Mouse (Mus musculus) embryonic facial prominence, embryonic 14.5 days (tissue): Measurements from ENCODE around the gene Iqschfp. TPM values are rescaled to one million over a fixed set of nuclear protein-coding genes. Genes with fewer than 3 reads are reported as not detected.

Experiments
- ATAC-seq: fragments of 200-750 bp; cut with Nextera tagmentation; 2 replicates; pipeline ENCODE4 v1.8.0; 2017; ENCODE audit warnings: low read depth, moderate number of reproducible peaks, moderate TSS enrichment
- DNase-seq: peaks from one replicate; pipeline ENCODE4 v3.0.0-alpha.2; 2015; ENCODE audit warnings: low spot score
- H3K27ac ChIP-seq: fragments of 300-500 bp; sonication (generic); replicated peaks from 2 replicates; pipeline ENCODE4 v1.5.1; 2014; ENCODE audit warnings: low read depth, mild to moderate bottlenecking, low read length, moderate library complexity
- H3K27me3 ChIP-seq: fragments of 300-500 bp; sonication (generic); replicated peaks from 2 replicates; pipeline ENCODE4 v1.6.1; 2014; ENCODE audit warnings: low read length; ENCODE audit not compliant: control insufficient read depth, insufficient read depth
- H3K36me3 ChIP-seq: fragments of 300-500 bp; sonication (generic); 2 replicates; pipeline ENCODE4 v1.6.1; 2014; ENCODE audit warnings: low read length, mixed read lengths; ENCODE audit not compliant: control insufficient read depth, insufficient read depth
- H3K4me1 ChIP-seq: fragments of 300-500 bp; sonication (generic); 2 replicates; pipeline ENCODE4 v1.6.1; 2014; ENCODE audit warnings: antibody characterized with exemption, low read length; ENCODE audit not compliant: control insufficient read depth, insufficient read depth
- H3K4me2 ChIP-seq: fragments of 300-500 bp; sonication (generic); 2 replicates; pipeline ENCODE4 v1.6.1; 2014; ENCODE audit warnings: low read depth, mild to moderate bottlenecking, low read length, moderate library complexity, mixed read lengths
- H3K4me3 ChIP-seq: fragments of 300-500 bp; sonication (generic); 2 replicates; pipeline ENCODE4 v1.5.1; 2014; ENCODE audit warnings: low read depth, mild to moderate bottlenecking, low read length
- H3K9ac ChIP-seq: fragments of 300-500 bp; sonication (generic); 2 replicates; pipeline ENCODE4 v1.6.1; 2014; ENCODE audit warnings: low read depth, mild to moderate bottlenecking, low read length, moderate library complexity, mixed read lengths
- H3K9me3 ChIP-seq: fragments of 300-500 bp; sonication (generic); 2 replicates; pipeline ENCODE4 v1.6.1; 2016; ENCODE audit warnings: low read length; ENCODE audit not compliant: control insufficient read depth
- WGBS: fragments of 180-500 bp; shearing (Covaris S2); extraction: QIAGEN DNeasy Blood & Tissue Kit; methylation state at CpG from one replicate; pipeline ENCODE4 v1.1.7; 2014; 5-methylcytosine and 5-hydroxymethylcytosine counted together
- polyA plus RNA-seq: library from polyadenylated mRNA; unstranded; fragments of >200 nt; fragmentation: Nextera tagmentation; extraction: Ambion mirVana; gene quantifications from 2 replicates; pipeline ENCODE4 v1.2.1, GENCODE M21; 2014

Iqschfp gene
- polyA plus RNA-seq, 1 experiment from 2014 or later, result 1.2 TPM

DNA sequence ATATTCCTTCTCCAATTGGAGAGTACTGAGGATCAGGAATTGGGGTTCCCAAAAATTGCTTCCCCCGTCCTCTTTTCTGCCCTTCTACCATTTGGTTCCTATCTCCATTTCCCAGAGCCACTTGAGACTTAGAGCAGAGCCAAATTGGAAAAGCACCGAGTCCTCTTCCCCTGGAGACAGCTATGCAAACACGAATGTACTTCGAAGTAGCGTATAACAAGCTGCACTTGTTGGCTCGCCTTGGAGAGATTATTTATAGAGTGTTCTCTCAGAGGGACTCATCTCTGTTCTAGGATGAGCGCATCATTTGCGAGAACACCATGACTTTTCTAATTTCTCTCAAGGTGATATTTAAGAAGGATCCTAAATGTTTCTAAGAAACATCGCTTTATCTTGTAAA lies 710.9 kb downstream of the Iqschfp start:
- 83% methylated on average over 9 of the region's 9 CpGs for WGBS
- H3K9me3 ChIP-seq, result no peaks in the 10 kb centered on the region
- H3K27me3 ChIP-seq, result no peaks in the 10 kb centered on the region
- H3K4me1 ChIP-seq, result no peaks in the 10 kb centered on the region
- no peak overlapping the region for H3K9ac ChIP-seq
- H3K36me3 ChIP-seq, result no peaks in the 10 kb centered on the region
- no peak overlapping the region for H3K27ac ChIP-seq
- DNase-seq, result no peak
- no peak overlapping the region for H3K4me3 ChIP-seq
- no peak overlapping the region for H3K4me2 ChIP-seq
- ATAC-seq, result 0 out of 2 replicates have a peak, but pooled peaks have one; percentile 42

DNA sequence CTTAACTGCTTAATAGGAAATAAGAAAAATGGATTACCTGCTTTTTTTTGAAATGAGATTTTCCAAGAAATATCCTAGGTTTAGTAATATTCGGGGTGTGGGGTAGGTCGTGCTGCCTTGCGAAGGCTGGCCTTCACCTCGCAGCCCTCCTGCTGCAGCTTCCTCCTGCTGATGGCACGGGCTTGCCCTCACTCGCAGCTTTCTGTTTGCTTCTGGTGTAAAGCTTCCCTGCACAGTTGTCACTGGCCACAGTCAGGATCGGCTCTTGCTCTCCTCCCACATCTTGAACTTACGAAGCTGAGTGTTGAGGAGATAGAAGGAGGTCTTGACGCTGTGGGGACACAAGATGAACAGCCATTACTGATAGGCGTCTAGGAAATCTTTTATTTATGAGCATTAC lies 712.4 kb downstream of the Iqschfp start:
- Histone ChIP-seq H3K4me3 (no peak overlapping the region), H3K27ac (no peak overlapping the region), H3K36me3 (no peaks in the 10 kb centered on the region), H3K4me1 (no peaks in the 10 kb centered on the region), H3K4me2 (no peak overlapping the region), H3K9ac (no peak overlapping the region), H3K27me3 (no peaks in the 10 kb centered on the region), H3K9me3 (no peaks in the 10 kb centered on the region)
- no peak for ATAC-seq
- WGBS, result 77% methylated on average over 10 of the region's 10 CpGs
- DNase-seq, result no peak

DNA sequence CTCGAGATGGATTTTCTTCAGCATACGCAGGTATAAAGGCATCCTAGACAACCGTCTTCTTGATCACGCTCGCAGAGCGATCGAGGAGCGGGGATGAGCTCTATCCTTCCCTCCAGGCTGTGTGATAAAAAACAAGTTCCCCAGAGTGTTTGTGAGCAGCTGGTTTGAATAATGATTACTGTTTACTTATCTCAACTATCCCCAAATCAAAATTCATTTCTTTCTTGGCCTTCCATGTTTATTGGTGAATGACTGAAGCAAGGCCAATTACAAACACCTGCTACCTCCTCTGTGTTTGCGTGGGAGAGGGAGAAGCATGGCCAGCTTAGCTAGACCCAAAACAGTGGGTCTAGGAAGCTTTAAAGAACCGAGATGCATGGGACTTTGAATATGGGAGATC lies 712.9 kb downstream of the Iqschfp start:
- DNase-seq, result no peak
- WGBS, result 68% methylated on average over 10 of the region's 10 CpGs
- Histone ChIP-seq H3K27ac (no peak overlapping the region), H3K4me1 (no peaks in the 10 kb centered on the region), H3K4me2 (no peak overlapping the region), H3K36me3 (no peaks in the 10 kb centered on the region), H3K9ac (no peak overlapping the region), H3K27me3 (no peaks in the 10 kb centered on the region), H3K4me3 (no peak overlapping the region), H3K9me3 (no peaks in the 10 kb centered on the region)
- no peak for ATAC-seq

DNA sequence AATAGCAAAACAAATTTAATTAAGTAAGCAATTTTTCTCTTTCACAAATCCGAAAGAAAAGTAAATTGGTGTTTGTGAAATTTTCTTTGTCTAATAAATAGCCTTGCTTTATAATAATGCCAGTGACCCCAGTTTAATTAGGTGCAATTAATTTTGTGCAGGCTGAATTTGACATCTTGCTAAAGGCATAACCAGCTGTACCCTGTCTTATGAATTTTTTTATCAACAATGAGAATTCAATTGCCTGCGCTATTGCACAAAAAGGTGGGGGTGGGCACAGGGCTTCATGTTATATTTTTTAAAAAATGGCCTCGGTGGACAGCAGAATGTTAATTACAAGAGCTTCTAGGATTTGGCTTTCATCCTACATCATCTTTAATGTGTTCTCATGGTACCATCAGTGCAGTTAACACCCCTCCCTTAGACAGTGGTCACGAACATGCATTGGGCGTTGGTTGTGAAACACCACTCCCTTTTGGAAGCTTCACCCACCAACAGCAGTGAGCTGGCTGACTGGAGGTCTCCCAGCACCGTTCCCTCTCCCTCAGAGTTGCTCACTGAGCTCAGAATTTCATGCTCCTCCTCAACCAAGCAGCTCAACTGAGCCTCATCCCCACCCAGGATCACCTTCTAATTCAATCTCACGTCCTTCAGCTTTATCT lies 714.0 kb downstream of the Iqschfp start:
- Histone ChIP-seq H3K36me3 (no peaks in the 10 kb centered on the region), H3K9ac (no peak overlapping the region), H3K4me2 (no peak overlapping the region), H3K4me3 (no peak overlapping the region), H3K27me3 (no peaks in the 10 kb centered on the region), H3K9me3 (no peaks in the 10 kb centered on the region), H3K27ac (no peak overlapping the region), H3K4me1 (no peaks in the 10 kb centered on the region)
- no peak for ATAC-seq
- 83% methylated on average over 7 of the region's 7 CpGs for WGBS
- no peak for DNase-seq

DNA sequence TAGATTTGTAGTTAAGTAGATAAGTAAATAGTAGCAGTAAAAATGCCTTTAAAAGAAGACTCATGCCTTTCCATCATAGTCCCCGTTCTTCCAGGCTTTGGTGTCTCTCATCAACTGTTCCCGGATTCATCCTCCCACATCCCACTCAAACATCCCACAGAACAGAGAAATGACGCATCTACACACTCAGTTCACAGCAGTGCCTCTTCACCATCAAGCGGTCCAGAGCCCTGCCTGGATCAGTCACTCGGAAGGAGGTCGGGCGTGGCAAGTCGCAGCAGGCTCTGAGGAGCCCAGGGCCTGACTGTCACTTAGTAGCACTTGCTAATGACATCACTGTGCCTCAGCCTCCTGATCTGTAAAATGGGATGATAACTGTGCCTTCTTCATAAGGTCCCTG lies 714.7 kb downstream of the Iqschfp start:
- Histone ChIP-seq H3K36me3 (no peaks in the 10 kb centered on the region), H3K4me3 (no peak overlapping the region), H3K4me1 (no peaks in the 10 kb centered on the region), H3K27me3 (no peaks in the 10 kb centered on the region), H3K9me3 (no peaks in the 10 kb centered on the region), H3K9ac (no peak overlapping the region), H3K4me2 (no peak overlapping the region), H3K27ac (no peak overlapping the region)
- ATAC-seq, result no peak
- no peak for DNase-seq
- 89% methylated on average over 8 of the region's 8 CpGs for WGBS

DNA sequence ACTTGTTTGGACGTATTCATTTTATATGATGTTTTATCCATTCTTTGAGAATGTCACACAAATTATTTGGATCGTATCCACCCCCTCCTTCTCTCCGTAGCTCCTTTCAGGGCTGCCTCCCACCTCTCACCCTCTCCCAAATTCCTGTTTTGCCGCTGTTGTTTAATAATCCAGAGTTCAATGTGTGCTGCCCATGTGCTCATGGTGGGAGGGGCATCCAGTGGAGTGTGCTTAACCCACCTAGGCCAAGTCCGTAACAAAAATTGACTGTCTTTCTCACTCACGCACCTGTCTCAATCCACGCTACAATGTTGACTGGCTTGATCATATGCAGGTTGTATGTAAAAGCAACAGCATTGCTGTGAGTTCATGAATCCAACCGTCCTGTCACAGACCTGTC lies 715.3 kb downstream of the Iqschfp start:
- Histone ChIP-seq H3K4me3 (no peak overlapping the region), H3K27ac (no peak overlapping the region), H3K27me3 (no peaks in the 10 kb centered on the region), H3K9me3 (no peaks in the 10 kb centered on the region), H3K9ac (no peak overlapping the region), H3K36me3 (no peaks in the 10 kb centered on the region), H3K4me2 (no peak overlapping the region), H3K4me1 (no peaks in the 10 kb centered on the region)
- ATAC-seq, result no peak
- no peak for DNase-seq
- WGBS, result 87% methylated on average over 8 of the region's 8 CpGs

DNA sequence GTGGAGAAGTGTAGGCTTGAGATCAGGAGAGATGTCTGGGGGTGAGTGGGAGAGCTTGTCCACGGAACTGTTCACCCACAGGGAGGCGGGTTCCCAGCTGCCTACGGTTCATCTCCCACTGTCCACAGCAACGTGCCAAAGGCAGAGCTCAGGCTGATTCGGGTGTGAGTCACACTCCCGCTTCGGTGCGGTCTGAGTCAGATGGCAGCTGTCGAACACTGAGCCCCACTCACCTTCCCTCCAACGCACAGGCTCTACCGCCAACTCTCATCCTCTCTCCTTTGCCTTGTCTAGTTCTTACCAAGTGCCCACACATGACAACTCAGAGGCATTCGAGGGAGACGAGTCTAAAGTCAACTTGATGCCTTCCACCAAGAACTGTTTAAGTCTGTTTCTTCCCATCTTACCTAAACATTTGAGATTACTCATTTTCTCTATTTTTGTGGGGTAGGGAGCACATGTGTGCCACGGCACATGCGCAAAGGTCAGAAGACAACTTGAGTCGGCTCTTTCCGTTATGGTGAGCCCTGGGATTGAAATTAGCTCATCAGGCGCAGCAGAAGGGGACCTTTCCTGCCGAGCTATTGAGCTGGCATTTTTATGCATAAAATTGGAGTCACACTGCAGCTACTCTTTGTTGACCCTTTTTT lies 716.9 kb downstream of the Iqschfp start:
- Histone ChIP-seq H3K4me2 (no peak overlapping the region), H3K9me3 (no peaks in the 10 kb centered on the region), H3K4me3 (no peak overlapping the region), H3K36me3 (no peaks in the 10 kb centered on the region), H3K9ac (no peak overlapping the region), H3K27me3 (no peaks in the 10 kb centered on the region), H3K27ac (no peak overlapping the region), H3K4me1 (no peaks in the 10 kb centered on the region)
- ATAC-seq, result 0 out of 2 replicates have a peak, but pooled peaks have one; percentile 48
- no peak for DNase-seq
- 83% methylated on average over 19 of the region's 19 CpGs for WGBS

DNA sequence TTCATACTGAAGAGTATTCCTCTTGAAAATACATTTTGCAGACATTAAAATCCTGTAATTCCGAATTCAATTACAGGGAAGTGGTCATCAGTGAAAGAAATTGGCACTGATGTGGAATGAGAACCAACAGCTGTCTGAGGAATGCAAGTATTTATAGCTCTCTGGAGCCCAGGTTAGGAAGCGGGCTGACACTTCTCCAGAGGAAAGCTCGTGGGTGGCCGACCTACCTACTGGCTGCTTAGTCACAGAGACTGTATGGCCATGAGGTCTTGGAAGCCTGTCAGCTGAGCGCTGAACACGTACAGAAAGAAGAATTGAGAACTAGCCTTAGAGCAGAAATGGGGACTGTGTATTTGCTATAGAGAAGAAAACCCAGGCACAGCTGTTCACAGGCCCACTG lies 718.0 kb downstream of the Iqschfp start:
- no peaks in the 10 kb centered on the region for H3K36me3 ChIP-seq
- H3K4me3 ChIP-seq, result no peak overlapping the region
- ATAC-seq, result no peak
- H3K4me1 ChIP-seq, result no peaks in the 10 kb centered on the region
- WGBS, result 59% methylated on average over 6 of the region's 6 CpGs
- peak; percentile 45 for DNase-seq
- H3K9me3 ChIP-seq, result no peaks in the 10 kb centered on the region
- no peak overlapping the region for H3K9ac ChIP-seq
- H3K4me2 ChIP-seq, result no peak overlapping the region
- no peaks in the 10 kb centered on the region for H3K27me3 ChIP-seq
- H3K27ac ChIP-seq, result no peak overlapping the region
